Mouse (Mus musculus) brain, embryonic 18.5 days (tissue): ENCODE measurements at regions not wholly inside any gene's neighbourhood (a gene's known extent, or its start where the extent isn't known, plus 50 kb on each side); places are given as distances from the start of the nearest gene placed in this dataset.

Experiments
- DNase-seq: peaks from one replicate; pipeline ENCODE4 v3.0.0-alpha.2; 2012; ENCODE audit warnings: low read depth, low spot score

- DNase-seq, result no peak
Measured at GRCm38 (mm10) chr12:35863141-35863540, 62.3 kb upstream of the Agr3 start.

- peak; percentile 61 for DNase-seq
Measured at GRCm38 (mm10) chr12:35853159-35853558, 72.3 kb upstream of the Agr3 start.

GRCm38 (mm10) chr12:35846905-35847610, 78.4 kb upstream of the Agr3 start:
- DNase-seq, result peak; percentile 66

- DNase-seq, result no peak
Measured at GRCm38 (mm10) chr12:35836946-35837345, 88.5 kb upstream of the Agr3 start.

- DNase-seq, result no peak
Measured at GRCm38 (mm10) chr12:35833285-35833684, 92.1 kb upstream of the Agr3 start.

GRCm38 (mm10) chr12:35831922-35832512, 93.4 kb upstream of the Agr3 start:
- DNase-seq, result no peak

GRCm38 (mm10) chr12:35831268-35831667, 94.2 kb upstream of the Agr3 start:
- DNase-seq, result peak; percentile 55

GRCm38 (mm10) chr12:35827797-35828196, 97.6 kb upstream of the Agr3 start:
- DNase-seq, result no peak

- no peak for DNase-seq
Measured at GRCm38 (mm10) chr12:35826990-35827389, 98.4 kb upstream of the Agr3 start.

- DNase-seq, result no peak
Measured at GRCm38 (mm10) chr12:35824587-35824987, 100.8 kb upstream of the Agr3 start.

- DNase-seq, result no peak
Measured at GRCm38 (mm10) chr12:35799261-35799660, 126.2 kb upstream of the Agr3 start.

GRCm38 (mm10) chr12:35775396-35775795, 150.0 kb upstream of the Agr3 start:
- no peak for DNase-seq

- no peak for DNase-seq
Measured at GRCm38 (mm10) chr12:35770387-35771024, 154.9 kb upstream of the Agr3 start.

- no peak for DNase-seq
Measured at GRCm38 (mm10) chr12:35758916-35759315, 166.5 kb upstream of the Agr3 start.

- DNase-seq, result no peak
Measured at GRCm38 (mm10) chr12:35755159-35755558, 170.3 kb upstream of the Agr3 start.

- no peak for DNase-seq
Measured at GRCm38 (mm10) chr12:35747997-35748396, 177.4 kb upstream of the Agr3 start.

GRCm38 (mm10) chr12:35746691-35747299, 178.6 kb upstream of the Agr3 start:
- no peak for DNase-seq

GRCm38 (mm10) chr12:35742729-35743128, 182.7 kb upstream of the Agr3 start:
- no peak for DNase-seq

- DNase-seq, result peak; percentile 4
Measured at GRCm38 (mm10) chr12:35736427-35736826, 189.0 kb upstream of the Agr3 start.

- DNase-seq, result no peak
Measured at GRCm38 (mm10) chr12:35735002-35735401, 190.4 kb upstream of the Agr3 start.

- DNase-seq, result no peak
Measured at GRCm38 (mm10) chr12:35734371-35734770, 191.0 kb upstream of the Agr3 start.

GRCm38 (mm10) chr12:35733580-35733979, 191.8 kb upstream of the Agr3 start:
- no peak for DNase-seq

GRCm38 (mm10) chr12:35725910-35726309, 191.1 kb upstream of the Ahr start:
- DNase-seq, result no peak
